Mouse (Mus musculus): ENCODE measurements around the gene Ptger4. TPM values are rescaled to one million over a fixed set of nuclear protein-coding genes. Genes with fewer than 3 reads are reported as not detected.

Ptger4 gene
- total RNA-seq, 2 experiments from 2014 or later, result 0.67 to 0.76 TPM

DNA sequence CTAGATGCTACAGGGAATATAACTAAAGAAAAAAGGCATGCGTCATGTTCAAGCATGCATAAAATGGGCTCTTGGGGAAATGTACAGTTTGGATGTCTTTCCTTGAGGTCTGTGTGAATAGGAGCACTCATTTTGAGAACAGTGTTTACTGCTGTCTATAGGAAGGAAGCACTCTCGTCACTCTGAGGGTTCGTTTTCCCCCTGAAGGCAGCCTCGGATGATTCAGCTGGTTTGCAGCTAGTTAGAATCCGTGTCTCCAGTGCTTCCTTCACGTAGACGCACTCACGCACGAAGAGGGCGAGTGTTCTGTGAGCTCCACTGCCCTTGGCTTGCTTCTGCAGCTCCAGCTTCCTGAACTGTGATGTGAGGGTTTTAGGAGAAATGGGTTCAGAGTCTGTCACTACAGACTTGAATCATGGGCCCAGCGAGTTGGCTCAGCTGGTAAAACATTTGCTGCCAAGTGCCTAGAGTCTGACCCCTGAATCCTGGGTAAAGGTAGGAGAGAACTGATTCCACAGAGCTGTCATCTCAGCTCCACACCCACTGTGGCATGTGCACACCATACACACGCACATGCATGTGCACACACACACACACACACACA, 70.7 kb downstream of the Ptger4 start:
- DNase-seq (ENCODE audit: low spot score in 2 of 2), result no peak

DNA sequence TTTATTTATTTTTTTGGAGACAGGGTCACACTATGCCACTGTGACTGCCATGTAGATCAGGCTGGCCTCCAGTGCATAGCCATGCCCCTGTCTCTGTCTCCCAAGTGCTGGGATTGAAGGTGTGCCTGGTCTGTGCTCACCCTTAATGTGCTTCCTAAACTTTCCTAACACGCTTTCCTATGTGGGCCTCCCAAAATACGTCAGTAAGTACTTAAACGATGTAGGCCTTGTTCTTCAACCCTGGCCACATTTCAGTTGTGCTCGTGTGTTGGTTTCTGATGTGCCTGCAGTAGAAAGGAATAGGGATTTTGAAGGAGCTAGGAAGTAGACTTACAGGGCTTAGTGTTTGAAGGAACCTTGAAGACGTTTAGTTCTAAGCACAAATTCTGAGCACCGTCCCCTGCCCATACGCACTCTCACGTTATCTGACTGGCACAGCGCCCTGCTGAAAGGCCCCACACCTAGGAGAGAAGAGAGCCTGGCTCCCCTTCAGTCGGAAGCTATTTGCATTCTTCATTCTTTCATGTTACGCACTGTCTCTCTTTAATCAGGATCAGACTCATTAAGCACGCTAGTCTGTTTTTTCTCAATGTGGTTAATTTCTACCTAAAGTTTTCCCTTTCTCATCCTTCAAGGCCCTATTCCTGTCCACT, 78.7 kb downstream of the Ptger4 start:
- no peak for DNase-seq (ENCODE audit: low spot score in 2 of 2)

GRCm38 (mm10) chr15:5158827-5159226, 85.2 kb downstream of the Ptger4 start:
- no peak for DNase-seq (ENCODE audit: low spot score in 2 of 2)

DNA sequence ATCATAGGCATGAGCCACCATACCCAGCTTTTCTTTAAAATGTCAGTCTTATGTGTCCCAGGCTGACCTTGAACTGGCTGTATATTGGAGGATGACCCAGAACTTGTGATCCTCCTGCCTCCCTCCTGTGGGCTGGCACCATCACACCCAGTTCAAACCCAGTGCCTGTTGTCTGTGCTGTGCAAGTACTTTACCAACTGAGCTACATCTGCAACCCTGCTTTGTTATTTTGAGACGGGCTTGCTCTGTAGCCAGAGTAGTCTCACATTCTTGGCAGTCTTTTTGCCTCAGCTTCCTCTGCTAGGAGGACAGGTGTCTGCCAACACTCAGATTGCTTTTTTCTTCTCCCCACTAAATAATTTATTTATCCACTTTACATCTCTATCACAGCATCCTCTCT, 86.6 kb downstream of the Ptger4 start:
- DNase-seq (ENCODE audit: low spot score in 2 of 2), result no peak

Other genes with a start within 250 kb of the Ptger4 start
- under 1 TPM; 0.12 to 0.20 TPM for gene C7, start 180.4 kb downstream of the Ptger4 start, total RNA-seq (2021)
- gene Card6, start 135.6 kb downstream of the Ptger4 start, total RNA-seq (2021), result 1 to 10 TPM; 4.9 to 5.9 TPM
- 100 to 1,000 TPM; 322 to 344 TPM for gene Rpl37, start 127.5 kb downstream of the Ptger4 start, total RNA-seq (2021)
- 10 to 100 TPM; 24.4 to 25.4 TPM for gene Prkaa1, start 100.3 kb downstream of the Ptger4 start, total RNA-seq (2021)
- 10 to 100 TPM; 82.3 to 85.7 TPM for gene Ttc33, start 58.7 kb downstream of the Ptger4 start, total RNA-seq (2021)

Data from layer of hippocampus, adult 18-20 months (tissue).